Mouse (Mus musculus) heart, embryonic 12.5 days (tissue): Measurements from ENCODE around the gene Gm42674. TPM values are rescaled to one million over a fixed set of nuclear protein-coding genes. Genes with fewer than 3 reads are reported as not detected.

ENCODE experiments used
- ATAC-seq: fragments of 200-750 bp; cut with Nextera tagmentation; 2 replicates; pipeline ENCODE4 v1.8.0; 2017; ENCODE audit warnings: moderate TSS enrichment, moderate library complexity; ENCODE audit not compliant: insufficient number of reproducible peaks, low FRiP score
- H3K27ac ChIP-seq: fragments of 300-500 bp; sonication (generic); 2 replicates; pipeline ENCODE4 v1.5.1; 2016; ENCODE audit warnings: mild to moderate bottlenecking, moderate library complexity; ENCODE audit not compliant: poor library complexity, severe bottlenecking
- H3K27me3 ChIP-seq: fragments of 300-500 bp; sonication (generic); replicated peaks from 2 replicates; pipeline ENCODE4 v1.6.1; 2016; ENCODE audit warnings: mild to moderate bottlenecking, moderate library complexity
- H3K36me3 ChIP-seq: fragments of 300-500 bp; sonication (generic); 2 replicates; pipeline ENCODE4 v1.6.1; 2016; ENCODE audit warnings: mild to moderate bottlenecking, moderate library complexity
- H3K4me1 ChIP-seq: fragments of 300-500 bp; sonication (generic); replicated peaks from 2 replicates; pipeline ENCODE4 v1.6.1; 2016; ENCODE audit warnings: mild to moderate bottlenecking
- H3K4me2 ChIP-seq: fragments of 300-500 bp; sonication (generic); 2 replicates; pipeline ENCODE4 v1.6.1; 2016; ENCODE audit warnings: mild to moderate bottlenecking, moderate library complexity
- H3K4me3 ChIP-seq: fragments of 300-500 bp; sonication (generic); 2 replicates; pipeline ENCODE4 v1.5.1; 2016; ENCODE audit warnings: mild to moderate bottlenecking
- H3K9ac ChIP-seq: fragments of 300-500 bp; sonication (generic); 2 replicates; pipeline ENCODE4 v1.6.1; 2016; ENCODE audit warnings: mild to moderate bottlenecking, moderate library complexity
- H3K9me3 ChIP-seq: fragments of 300-500 bp; sonication (generic); replicated peaks from 2 replicates; pipeline ENCODE4 v1.6.1; 2016; ENCODE audit warnings: mild to moderate bottlenecking, moderate library complexity
- WGBS: fragments of 180-500 bp; shearing (Covaris S2); methylation state at CpG from one replicate; pipeline ENCODE4 v1.1.7; 2016; 5-methylcytosine and 5-hydroxymethylcytosine counted together
- polyA plus RNA-seq: library from polyadenylated mRNA; unstranded; fragments of >200 nt; fragmentation: Nextera tagmentation; extraction: Ambion mirVana; gene quantifications from 2 replicates; pipeline ENCODE4 v1.2.1, GENCODE M21; 2016

Gene Gm42674
- polyA plus RNA-seq, 1 experiment from 2014 or later = not detected

GRCm38 (mm10) chr3:90598212-90598611, 3.5 kb upstream of the Gm42674 start:
- H3K9ac ChIP-seq = no peak overlapping the region
- no peak for ATAC-seq
- peaks cover 12% of the 10 kb centered on the region; the same call in 1 of the 2 replicates for H3K4me1 ChIP-seq
- H3K4me2 ChIP-seq = no peak overlapping the region
- H3K27me3 ChIP-seq = no peaks in the 10 kb centered on the region
- H3K4me3 ChIP-seq = no peak overlapping the region
- H3K27ac ChIP-seq = no peak overlapping the region
- peaks cover 5% of the 10 kb centered on the region; the same call in 1 of the 2 replicates for H3K9me3 ChIP-seq
- WGBS = 77% methylated on average over 4 of the region's 4 CpGs
- no peaks in the 10 kb centered on the region for H3K36me3 ChIP-seq

DNA sequence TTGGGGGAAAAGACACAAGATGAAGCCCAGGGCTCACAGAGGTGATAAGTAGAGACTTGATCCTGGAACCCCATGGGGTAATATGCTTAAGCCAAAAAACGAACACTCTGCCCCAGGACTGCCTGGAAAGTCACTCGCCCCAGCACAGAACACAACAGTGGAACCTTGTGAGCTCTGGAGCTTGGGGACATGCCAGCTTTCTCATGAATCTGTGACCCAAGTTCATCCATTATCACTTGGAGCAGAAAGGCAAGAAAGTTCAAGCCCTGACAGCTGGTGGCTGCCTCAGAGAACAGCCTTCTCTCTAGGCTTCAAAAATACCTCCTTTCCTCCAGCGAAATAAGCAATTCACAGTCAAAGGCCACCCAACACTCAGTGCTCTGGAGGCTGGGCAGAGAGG, 2.3 kb upstream of the Gm42674 start:
- no peak overlapping the region for H3K9ac ChIP-seq
- 67% methylated on average over 3 of the region's 3 CpGs for WGBS
- H3K4me2 ChIP-seq = no peak overlapping the region
- H3K9me3 ChIP-seq = no peaks in the 10 kb centered on the region; the same call in 1 of the 2 replicates
- H3K36me3 ChIP-seq = no peaks in the 10 kb centered on the region
- no peak for ATAC-seq
- H3K4me1 ChIP-seq = peaks cover 22% of the 10 kb centered on the region
- no peak overlapping the region for H3K4me3 ChIP-seq
- no peak overlapping the region for H3K27ac ChIP-seq
- H3K27me3 ChIP-seq = no peaks in the 10 kb centered on the region

DNA sequence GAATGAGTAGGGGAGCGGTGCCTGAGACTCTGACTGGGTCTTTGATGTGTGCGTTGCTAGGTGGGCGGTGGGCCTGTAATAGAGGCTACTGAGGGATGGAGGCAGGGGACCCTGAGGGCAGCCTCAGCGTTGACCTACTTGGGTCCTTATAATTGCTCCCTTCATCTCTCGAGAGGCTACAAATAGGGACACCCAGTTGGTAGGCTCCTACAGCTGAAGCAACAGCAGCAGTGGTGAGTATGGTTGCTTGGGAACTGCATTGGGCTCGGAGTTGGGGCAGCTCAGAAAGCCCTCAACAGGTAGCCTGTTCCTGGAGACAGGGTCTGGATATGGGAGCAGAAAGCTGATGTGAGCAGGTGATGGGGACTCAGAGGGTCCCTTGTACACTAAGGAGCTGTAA, 1.7 kb upstream of the Gm42674 start:
- 76% methylated on average over 6 of the region's 6 CpGs for WGBS
- Histone ChIP-seq H3K36me3 (no peaks in the 10 kb centered on the region), H3K27me3 (no peaks in the 10 kb centered on the region), H3K27ac (no peak overlapping the region), H3K4me3 (no peak overlapping the region), H3K9me3 (no peaks in the 10 kb centered on the region; the same call in 1 of the 2 replicates), H3K4me1 (peaks cover 28% of the 10 kb centered on the region), H3K4me2 (no peak overlapping the region), H3K9ac (no peak overlapping the region)
- no peak for ATAC-seq

DNA sequence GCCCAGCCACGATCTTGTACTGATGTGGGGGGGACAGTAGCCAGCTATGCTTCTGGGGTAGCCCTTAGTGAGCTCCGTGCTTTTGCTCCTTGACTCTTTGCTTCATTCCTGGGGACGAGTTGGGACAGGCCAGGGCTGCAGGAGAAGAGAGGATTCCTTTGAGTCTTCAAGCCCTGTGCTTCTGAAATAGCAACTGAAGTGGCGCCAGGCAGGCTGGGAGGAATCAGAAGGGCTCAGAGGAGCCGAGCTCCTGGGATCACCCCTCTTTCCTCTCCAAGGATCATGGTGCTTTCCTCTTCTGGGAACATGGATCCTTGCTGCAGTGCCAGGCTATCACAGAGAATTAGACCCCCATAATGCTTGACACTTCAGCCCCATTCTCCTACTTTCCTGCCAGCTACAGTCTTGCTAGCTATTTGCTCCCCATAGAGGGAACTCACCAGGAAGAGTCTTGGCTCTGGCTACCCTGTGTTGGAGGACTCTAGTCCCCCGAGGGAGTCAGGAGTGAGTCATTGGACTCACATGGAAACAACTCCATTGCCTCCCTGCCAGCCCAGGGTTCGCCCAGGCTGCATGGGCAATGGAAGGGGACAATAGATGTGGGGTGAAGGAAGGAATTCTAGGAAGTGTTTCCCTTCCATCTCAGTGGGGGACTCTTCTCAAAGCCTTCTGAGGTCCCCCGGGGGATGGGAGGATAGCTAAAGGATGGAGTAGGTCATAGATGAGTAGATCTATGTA, 1.1 kb upstream of the Gm42674 start:
- Histone ChIP-seq H3K4me2 (no peak overlapping the region), H3K4me3 (no peak overlapping the region), H3K27ac (no peak overlapping the region), H3K27me3 (no peaks in the 10 kb centered on the region), H3K9ac (no peak overlapping the region), H3K4me1 (peaks cover 30% of the 10 kb centered on the region), H3K36me3 (no peaks in the 10 kb centered on the region), H3K9me3 (no peaks in the 10 kb centered on the region; the same call in 1 of the 2 replicates)
- 63% methylated on average over 8 of the region's 8 CpGs for WGBS
- no peak for ATAC-seq

GRCm38 (mm10) chr3:90603623-90604022, 1.9 kb downstream of the Gm42674 start, which contains the start of gene S100a4:
Gene S100a4, plus strand, starts transcription at chr3:90603771.
- peak; percentile 22; the same call in 1 of the 2 replicates for ATAC-seq
- no peaks in the 10 kb centered on the region for H3K27me3 ChIP-seq
- peak within 1 kb of the TSS; percentile 17; the same call in 1 of the 2 replicates for H3K27ac ChIP-seq
- H3K9ac ChIP-seq = no peak within 1 kb of the TSS
- H3K4me3 ChIP-seq = no peak within 1 kb of the TSS
- H3K9me3 ChIP-seq = no peaks in the 10 kb centered on the region; the same call in 1 of the 2 replicates
- no peak within 1 kb of the TSS for H3K4me2 ChIP-seq
- H3K4me1 ChIP-seq = peaks cover 27% of the 10 kb centered on the region
- 40% methylated on average over 3 of the region's 3 CpGs for WGBS
- no peaks in the 10 kb centered on the region for H3K36me3 ChIP-seq

DNA sequence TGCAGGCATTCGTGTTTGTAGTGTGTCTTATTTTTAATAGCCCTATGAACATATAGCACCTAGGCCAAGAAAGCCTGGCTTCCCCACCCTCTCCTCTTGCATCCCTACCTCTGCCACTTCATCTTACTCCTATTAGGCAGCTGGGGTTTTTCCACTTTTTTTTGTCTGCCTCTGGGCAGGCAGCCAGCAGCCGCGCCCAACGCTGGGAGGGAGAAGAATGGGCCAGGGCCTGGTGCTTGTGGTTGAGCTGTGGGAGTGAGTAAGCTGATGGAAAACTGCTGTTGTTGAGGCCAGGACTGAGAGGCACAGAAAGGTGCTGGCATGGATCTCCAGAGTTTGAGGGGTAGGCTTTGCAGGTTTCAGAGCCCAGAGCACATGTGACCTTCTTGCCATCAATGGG, 2.7 kb downstream of the Gm42674 start:
- H3K36me3 ChIP-seq = no peaks in the 10 kb centered on the region
- WGBS = 54% methylated on average over 4 of the region's 4 CpGs
- H3K9me3 ChIP-seq = no peaks in the 10 kb centered on the region
- H3K4me2 ChIP-seq = no peak overlapping the region
- ATAC-seq = peak; percentile 71
- no peaks in the 10 kb centered on the region for H3K27me3 ChIP-seq
- H3K27ac ChIP-seq = peak overlapping the region; percentile 17; the same call in 1 of the 2 replicates
- H3K9ac ChIP-seq = no peak overlapping the region
- peaks cover 27% of the 10 kb centered on the region for H3K4me1 ChIP-seq
- no peak overlapping the region for H3K4me3 ChIP-seq

- Histone ChIP-seq H3K36me3 (no peaks in the 10 kb centered on the region), H3K27ac (no peak overlapping the region), H3K4me3 (no peak overlapping the region), H3K27me3 (no peaks in the 10 kb centered on the region), H3K4me2 (no peak overlapping the region), H3K4me1 (peaks cover 27% of the 10 kb centered on the region), H3K9me3 (no peaks in the 10 kb centered on the region), H3K9ac (no peak overlapping the region)
- no peak for ATAC-seq
- WGBS = 76% methylated on average over 3 of the region's 3 CpGs
These were observed 3.3 kb downstream of the Gm42674 start for GRCm38 (mm10) chr3:90605049-90605448.

- H3K9me3 ChIP-seq = no peaks in the 10 kb centered on the region
- 65% methylated on average over 2 of the region's 2 CpGs for WGBS
- no peak overlapping the region for H3K4me3 ChIP-seq
- no peak for ATAC-seq
- no peak overlapping the region for H3K4me2 ChIP-seq
- no peaks in the 10 kb centered on the region for H3K36me3 ChIP-seq
- H3K4me1 ChIP-seq = peaks cover 27% of the 10 kb centered on the region
- no peaks in the 10 kb centered on the region for H3K27me3 ChIP-seq
- no peak overlapping the region for H3K9ac ChIP-seq
- H3K27ac ChIP-seq = no peak overlapping the region
These were observed 4.0 kb downstream of the Gm42674 start for GRCm38 (mm10) chr3:90605736-90606135.

DNA sequence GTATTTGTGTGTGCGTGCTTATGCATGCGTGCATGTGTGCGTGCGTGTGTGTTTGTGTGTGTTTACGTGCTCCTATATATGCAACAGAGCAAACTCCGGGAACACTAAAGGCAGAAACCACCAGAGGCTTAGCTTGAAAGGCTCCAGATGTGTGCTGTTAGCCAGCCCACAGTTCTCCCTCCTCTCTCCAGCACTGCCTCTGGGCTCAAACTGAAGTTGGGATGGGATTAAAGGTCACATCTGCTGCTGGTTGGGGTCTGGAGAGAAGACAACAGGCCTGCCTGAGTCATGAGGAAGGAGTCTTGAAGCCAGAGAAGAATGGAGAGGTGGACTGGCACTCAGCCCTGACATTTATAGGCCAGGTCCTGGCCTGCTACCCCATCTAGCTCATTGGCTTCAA, 4.5 kb downstream of the Gm42674 start:
- 88% methylated on average over 6 of the region's 6 CpGs for WGBS
- H3K27ac ChIP-seq = no peak overlapping the region
- no peak for ATAC-seq
- no peaks in the 10 kb centered on the region for H3K27me3 ChIP-seq
- H3K4me3 ChIP-seq = no peak overlapping the region
- H3K4me1 ChIP-seq = peaks cover 27% of the 10 kb centered on the region
- H3K9me3 ChIP-seq = no peaks in the 10 kb centered on the region
- H3K36me3 ChIP-seq = no peaks in the 10 kb centered on the region
- no peak overlapping the region for H3K4me2 ChIP-seq
- no peak overlapping the region for H3K9ac ChIP-seq

GRCm38 (mm10) chr3:90607361-90607760, 5.7 kb downstream of the Gm42674 start:
- Histone ChIP-seq H3K9me3 (no peaks in the 10 kb centered on the region), H3K27ac (no peak overlapping the region), H3K9ac (no peak overlapping the region), H3K4me1 (peaks cover 20% of the 10 kb centered on the region), H3K36me3 (no peaks in the 10 kb centered on the region), H3K27me3 (no peaks in the 10 kb centered on the region), H3K4me2 (no peak overlapping the region), H3K4me3 (no peak overlapping the region)
- WGBS = 79% methylated on average over 3 of the region's 3 CpGs
- ATAC-seq = no peak

- 56% methylated on average over 3 of the region's 3 CpGs for WGBS
- Histone ChIP-seq H3K4me2 (no peak within 1 kb of the TSS), H3K36me3 (no peaks in the 10 kb centered on the region), H3K9ac (no peak within 1 kb of the TSS), H3K4me3 (no peak within 1 kb of the TSS), H3K27ac (no peak within 1 kb of the TSS), H3K4me1 (peaks cover 23% of the 10 kb centered on the region), H3K9me3 (no peaks in the 10 kb centered on the region), H3K27me3 (peaks cover under 1% of the 10 kb centered on the region; the same call in 1 of the 2 replicates)
- no peak for ATAC-seq
These were observed 6.5 kb downstream of the Gm42674 start, which contains the start of gene S100a5 for GRCm38 (mm10) chr3:90608223-90608622. Gene S100a5, plus strand, starts transcription at chr3:90608523.
